Mouse (Mus musculus): Measurements from ENCODE around the gene Tor1a. TPM values are rescaled to one million over a fixed set of nuclear protein-coding genes. Genes with fewer than 3 reads are reported as not detected.
"Not testable (repeated sequence)": the region's sequence is repeated elsewhere in the genome, so short reads cannot be mapped to it uniquely, and the experiment has no call there.

Tor1a gene
- total RNA-seq, 2 experiments from 2014 or later, result 24.7 to 45.1 TPM

GRCm38 (mm10) chr2:30958726-30959125 is 9.0 kb downstream of the Tor1a start:
- ATAC-seq (replicated peaks; ENCODE audit: low FRiP score, poor library complexity, severe bottlenecking), result no peak

GRCm38 (mm10) chr2:30957511-30957910 is 10.2 kb downstream of the Tor1a start:
- ATAC-seq (replicated peaks; ENCODE audit: low FRiP score, poor library complexity, severe bottlenecking), result no peak

GRCm38 (mm10) chr2:30954797-30955196 is 12.9 kb downstream of the Tor1a start:
- no peak for ATAC-seq (replicated peaks; ENCODE audit: low FRiP score, poor library complexity, severe bottlenecking)

GRCm38 (mm10) chr2:30952824-30953490 is 14.8 kb downstream of the Tor1a start, which contains the start of gene Tor1b:
TSS of gene Tor1b (plus strand) at chr2:30952959.
- ATAC-seq (replicated peaks; ENCODE audit: low FRiP score, poor library complexity, severe bottlenecking), result peak; percentile 95

- no peak for ATAC-seq (replicated peaks; ENCODE audit: low FRiP score, poor library complexity, severe bottlenecking)
These were observed 15.3 kb downstream of the Tor1a start for GRCm38 (mm10) chr2:30952457-30952823.

GRCm38 (mm10) chr2:30942603-30943011 is 25.1 kb downstream of the Tor1a start:
- peak; percentile 100 for ATAC-seq (replicated peaks; ENCODE audit: low FRiP score, poor library complexity, severe bottlenecking)

GRCm38 (mm10) chr2:30942116-30942515 is 25.6 kb downstream of the Tor1a start:
- ATAC-seq (replicated peaks; ENCODE audit: low FRiP score, poor library complexity, severe bottlenecking), result not testable (repeated sequence)

- no peak for ATAC-seq (replicated peaks; ENCODE audit: low FRiP score, poor library complexity, severe bottlenecking)
These were observed 26.1 kb downstream of the Tor1a start for GRCm38 (mm10) chr2:30941586-30941985.

GRCm38 (mm10) chr2:30938574-30938991 is 29.1 kb downstream of the Tor1a start:
- ATAC-seq (replicated peaks; ENCODE audit: low FRiP score, poor library complexity, severe bottlenecking), result no peak

- ATAC-seq (replicated peaks; ENCODE audit: low FRiP score, poor library complexity, severe bottlenecking), result no peak
These were observed 30.0 kb downstream of the Tor1a start for GRCm38 (mm10) chr2:30937731-30938130.

GRCm38 (mm10) chr2:30936808-30937207 is 30.9 kb downstream of the Tor1a start:
- no peak for ATAC-seq (replicated peaks; ENCODE audit: low FRiP score, poor library complexity, severe bottlenecking)

- ATAC-seq (replicated peaks; ENCODE audit: low FRiP score, poor library complexity, severe bottlenecking), result peak; percentile 58; the same call in 1 of the 2 replicates
These were observed 33.7 kb downstream of the Tor1a start for GRCm38 (mm10) chr2:30933917-30934450.

- no peak for ATAC-seq (replicated peaks; ENCODE audit: low FRiP score, poor library complexity, severe bottlenecking)
These were observed 34.7 kb downstream of the Tor1a start for GRCm38 (mm10) chr2:30933032-30933431.

- ATAC-seq (replicated peaks; ENCODE audit: low FRiP score, poor library complexity, severe bottlenecking), result no peak
These were observed 35.8 kb downstream of the Tor1a start for GRCm38 (mm10) chr2:30931922-30932321.

- not testable (repeated sequence) for ATAC-seq (replicated peaks; ENCODE audit: low FRiP score, poor library complexity, severe bottlenecking)
These were observed 36.9 kb downstream of the Tor1a start for GRCm38 (mm10) chr2:30930846-30931245.

GRCm38 (mm10) chr2:30929483-30930045 is 38.2 kb downstream of the Tor1a start, which contains the start of gene Ptges:
TSS of gene Ptges (minus strand) at chr2:30929863.
- peak; percentile 64 for ATAC-seq (replicated peaks; ENCODE audit: low FRiP score, poor library complexity, severe bottlenecking)

- peak; percentile 92 for ATAC-seq (replicated peaks; ENCODE audit: low FRiP score, poor library complexity, severe bottlenecking)
These were observed 38.7 kb downstream of the Tor1a start for GRCm38 (mm10) chr2:30928893-30929482.

- peak; percentile 69 for ATAC-seq (replicated peaks; ENCODE audit: low FRiP score, poor library complexity, severe bottlenecking)
These were observed 39.7 kb downstream of the Tor1a start for GRCm38 (mm10) chr2:30927844-30928628.

GRCm38 (mm10) chr2:30927151-30927781 is 40.5 kb downstream of the Tor1a start:
- no peak for ATAC-seq (replicated peaks; ENCODE audit: low FRiP score, poor library complexity, severe bottlenecking)

- ATAC-seq (replicated peaks; ENCODE audit: low FRiP score, poor library complexity, severe bottlenecking), result no peak
These were observed 41.4 kb downstream of the Tor1a start for GRCm38 (mm10) chr2:30926381-30926780.
